24 mouse cellular contexts compared by ENCODE assay signal in the genomic region with DNA sequence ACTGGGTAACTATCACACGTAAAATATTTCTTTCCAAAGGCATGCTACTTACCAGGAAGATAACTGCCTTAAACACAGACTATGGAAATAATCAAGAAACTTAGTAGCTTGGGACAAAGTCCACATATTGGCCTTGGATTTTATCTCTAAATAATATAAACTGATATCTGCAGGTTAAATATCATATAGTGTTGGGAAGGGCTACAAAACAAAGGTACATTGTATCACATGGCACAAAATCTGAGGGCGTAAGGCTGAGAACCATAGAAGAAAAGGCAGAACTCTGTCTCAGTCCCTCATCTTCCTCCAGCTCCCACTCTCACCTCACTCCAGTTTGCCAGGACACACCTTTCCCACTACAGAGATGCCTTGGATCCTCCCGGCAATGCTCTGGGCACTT.
"Had no signal": no experiment of that assay in that cellular context is flagged by ENCODE, and none has a peak within 500 bp of the region (broad histone marks: within the 10 kb centered on the region; RNA-seq: fewer than 3 reads in every experiment).

No protein-coding gene starts in this region.

- H3K4me3 ChIP-seq: gastrocnemius, adult 2 months; heart, embryonic 10.5 days; heart, embryonic 12.5 days; hindbrain, embryonic 10.5 days; hindbrain, embryonic 12.5 days; kidney, embryonic 15.5 days; limb, embryonic 13.5 days; limb, embryonic 15.5 days had no signal

- H3K4me2 ChIP-seq: heart, embryonic 12.5 days; hindbrain, embryonic 12.5 days; hindbrain, embryonic 14.5 days; kidney, embryonic 15.5 days; limb, embryonic 13.5 days; limb, embryonic 15.5 days had no signal

- ATAC-seq: inflammation-experienced regulatory T-cells, adult 6 months had no signal

- H3K4me1 ChIP-seq: heart, embryonic 10.5 days; heart, embryonic 12.5 days; hindbrain, embryonic 10.5 days; hindbrain, embryonic 12.5 days; kidney, embryonic 15.5 days; limb, embryonic 13.5 days; limb, embryonic 15.5 days had no signal

- H3K27me3 ChIP-seq: heart, embryonic 12.5 days; hindbrain, embryonic 12.5 days; kidney, embryonic 15.5 days; limb, embryonic 13.5 days; limb, embryonic 15.5 days had no signal

- DNase-seq: gastrocnemius, adult 2 months; gastrocnemius, postnatal 10 days; gastrocnemius, postnatal 25 days; heart, adult 18-20 months; heart, postnatal 10 days; heart, postnatal 4 days; kidney, adult 11 months; kidney, adult 2 months; kidney, adult 9 months; kidney, postnatal 14 days; kidney, postnatal 36 days; layer of hippocampus, adult 9-11 months; layer of hippocampus, postnatal 36 days; left cerebral cortex, postnatal 4 days had no signal

- H3K27ac ChIP-seq: gastrocnemius, adult 2 months; heart, embryonic 10.5 days; hindbrain, embryonic 10.5 days; hindbrain, embryonic 12.5 days; hindbrain, embryonic 14.5 days; kidney, embryonic 15.5 days; kidney, postnatal 0 days; limb, embryonic 13.5 days; limb, embryonic 15.5 days had no signal

- H3K36me3 ChIP-seq: heart, embryonic 10.5 days; heart, embryonic 12.5 days; hindbrain, embryonic 10.5 days; hindbrain, embryonic 12.5 days; kidney, embryonic 15.5 days; limb, embryonic 13.5 days; limb, embryonic 15.5 days had no signal

- H3K9ac ChIP-seq: heart, embryonic 12.5 days; hindbrain, embryonic 12.5 days; hindbrain, embryonic 14.5 days; kidney, embryonic 15.5 days; limb, embryonic 13.5 days; limb, embryonic 15.5 days had no signal

- H3K9me3 ChIP-seq: heart, embryonic 10.5 days; heart, embryonic 12.5 days; hindbrain, embryonic 10.5 days; hindbrain, embryonic 12.5 days; kidney, embryonic 15.5 days; limb, embryonic 13.5 days; limb, embryonic 15.5 days had no signal
